Mouse (Mus musculus): ENCODE data around the gene Mindy4.

Mindy4 gene

GRCm38 (mm10) chr6:55367126-55367525 lies 163.9 kb downstream of the Mindy4 start:
- in situ Hi-C loops (cut with MseI, MboI) = no loop called here
